Mouse (Mus musculus): Measurements from ENCODE around the gene Lrrc8d. TPM values are rescaled to one million over a fixed set of nuclear protein-coding genes. Genes with fewer than 3 reads are reported as not detected.

Gene Lrrc8d
- total and polyA plus RNA-seq, 2 experiments, result 7.0 to 11.6 TPM

- no peak overlapping the region for H3K4me3 ChIP-seq (ENCODE audit: insufficient read depth, low read depth, low read length)
- H3K79me2 ChIP-seq (ENCODE audit: control insufficient read depth, insufficient read depth, low read length), result peaks cover 37% of the 10 kb centered on the region; the same call in 1 of the 2 replicates
- H3K9ac ChIP-seq (ENCODE audit: low read depth, low read length), result no peak overlapping the region
- H3K36me3 ChIP-seq (ENCODE audit: control insufficient read depth, insufficient read depth, low read length), result peaks cover 2% of the 10 kb centered on the region; the same call in 1 of the 2 replicates
- DNase-seq (ENCODE audit: extremely low read depth, low read depth, low spot score), result no peak
- H3K27me3 ChIP-seq (ENCODE audit: control insufficient read depth, insufficient read depth, low read length), result no peaks in the 10 kb centered on the region
- no peak for TF ChIP-seq CTCF (IDR thresholded peaks at IDR 0.05; ENCODE audit: low read depth, low read length)
- TF ChIP-seq POLR2A (IDR thresholded peaks at IDR 0.05; ENCODE audit: extremely low read depth, insufficient read depth, low read length), result no peak
- WGBS, result 67% methylated on average over 6 of the region's 6 CpGs
- H3K4me1 ChIP-seq (ENCODE audit: control insufficient read depth, insufficient read depth, low read length), result peaks cover 3% of the 10 kb centered on the region; the same call in 1 of the 2 replicates
- H3K27ac ChIP-seq (replicated peaks; ENCODE audit: insufficient read depth, low read depth, low read length), result no peak overlapping the region
Measured at GRCm38 (mm10) chr5:105737145-105737544, 37.4 kb downstream of the Lrrc8d start.

- H3K4me3 ChIP-seq (ENCODE audit: insufficient read depth, low read depth, low read length), result no peak overlapping the region
- no peaks in the 10 kb centered on the region for H3K36me3 ChIP-seq (ENCODE audit: control insufficient read depth, insufficient read depth, low read length)
- H3K9ac ChIP-seq (ENCODE audit: low read depth, low read length), result no peak overlapping the region
- WGBS, result 79% methylated on average over 7 of the region's 7 CpGs
- no peak for DNase-seq (ENCODE audit: extremely low read depth, low read depth, low spot score)
- H3K4me1 ChIP-seq (ENCODE audit: control insufficient read depth, insufficient read depth, low read length), result peaks cover 19% of the 10 kb centered on the region
- no peak overlapping the region for H3K27ac ChIP-seq (replicated peaks; ENCODE audit: insufficient read depth, low read depth, low read length)
- TF ChIP-seq CTCF (IDR thresholded peaks at IDR 0.05; ENCODE audit: low read depth, low read length), result no peak
- TF ChIP-seq POLR2A (IDR thresholded peaks at IDR 0.05; ENCODE audit: extremely low read depth, insufficient read depth, low read length), result no peak
- no peaks in the 10 kb centered on the region for H3K27me3 ChIP-seq (ENCODE audit: control insufficient read depth, insufficient read depth, low read length)
- H3K79me2 ChIP-seq (ENCODE audit: control insufficient read depth, insufficient read depth, low read length), result peaks cover 45% of the 10 kb centered on the region
Measured at GRCm38 (mm10) chr5:105740437-105740836, 40.7 kb downstream of the Lrrc8d start.

GRCm38 (mm10) chr5:105742641-105743040 lies 42.9 kb downstream of the Lrrc8d start:
- H3K79me2 ChIP-seq (ENCODE audit: control insufficient read depth, insufficient read depth, low read length), result peaks cover 45% of the 10 kb centered on the region
- no peaks in the 10 kb centered on the region for H3K27me3 ChIP-seq (ENCODE audit: control insufficient read depth, insufficient read depth, low read length)
- no peak for TF ChIP-seq POLR2A (IDR thresholded peaks at IDR 0.05; ENCODE audit: extremely low read depth, insufficient read depth, low read length)
- TF ChIP-seq CTCF (IDR thresholded peaks at IDR 0.05; ENCODE audit: low read depth, low read length), result no peak
- peak; percentile 94 for DNase-seq (ENCODE audit: extremely low read depth, low read depth, low spot score)
- H3K36me3 ChIP-seq (ENCODE audit: control insufficient read depth, insufficient read depth, low read length), result no peaks in the 10 kb centered on the region
- WGBS, result 6% methylated on average over 5 of the region's 5 CpGs
- H3K4me1 ChIP-seq (ENCODE audit: control insufficient read depth, insufficient read depth, low read length), result peaks cover 26% of the 10 kb centered on the region
- peak overlapping the region; percentile 31; the same call in 1 of the 2 replicates for H3K4me3 ChIP-seq (ENCODE audit: insufficient read depth, low read depth, low read length)
- peak overlapping the region; percentile 59 for H3K9ac ChIP-seq (ENCODE audit: low read depth, low read length)
- peak overlapping the region; percentile 80 for H3K27ac ChIP-seq (replicated peaks; ENCODE audit: insufficient read depth, low read depth, low read length)

GRCm38 (mm10) chr5:105745324-105745723 lies 45.6 kb downstream of the Lrrc8d start:
- H3K27me3 ChIP-seq (ENCODE audit: control insufficient read depth, insufficient read depth, low read length), result no peaks in the 10 kb centered on the region

GRCm38 (mm10) chr5:105745927-105746454 lies 46.2 kb downstream of the Lrrc8d start:
- TF ChIP-seq CTCF (IDR thresholded peaks at IDR 0.05; ENCODE audit: low read depth, low read length) (no peak), POLR2A (IDR thresholded peaks at IDR 0.05; ENCODE audit: extremely low read depth, insufficient read depth, low read length) (no peak)
- Histone ChIP-seq H3K4me1 (ENCODE audit: control insufficient read depth, insufficient read depth, low read length) (peaks cover 26% of the 10 kb centered on the region), H3K9ac (ENCODE audit: low read depth, low read length) (no peak overlapping the region), H3K27me3 (ENCODE audit: control insufficient read depth, insufficient read depth, low read length) (no peaks in the 10 kb centered on the region), H3K27ac (replicated peaks; ENCODE audit: insufficient read depth, low read depth, low read length) (no peak overlapping the region), H3K79me2 (ENCODE audit: control insufficient read depth, insufficient read depth, low read length) (peaks cover 40% of the 10 kb centered on the region), H3K4me3 (ENCODE audit: insufficient read depth, low read depth, low read length) (no peak overlapping the region), H3K36me3 (ENCODE audit: control insufficient read depth, insufficient read depth, low read length) (no peaks in the 10 kb centered on the region)
- 77% methylated on average over 5 of the region's 5 CpGs for WGBS
- no peak for DNase-seq (ENCODE audit: extremely low read depth, low read depth, low spot score)

More at GRCm38 (mm10) chr5:105745324-105745723, 45.6 kb downstream of the Lrrc8d start:
- Histone ChIP-seq H3K79me2 (ENCODE audit: control insufficient read depth, insufficient read depth, low read length) (peaks cover 41% of the 10 kb centered on the region), H3K36me3 (ENCODE audit: control insufficient read depth, insufficient read depth, low read length) (no peaks in the 10 kb centered on the region), H3K27ac (replicated peaks; ENCODE audit: insufficient read depth, low read depth, low read length) (0 out of 2 replicates have a peak overlapping the region, but pooled peaks have one; percentile 24), H3K4me3 (ENCODE audit: insufficient read depth, low read depth, low read length) (no peak overlapping the region), H3K4me1 (ENCODE audit: control insufficient read depth, insufficient read depth, low read length) (peaks cover 26% of the 10 kb centered on the region), H3K9ac (ENCODE audit: low read depth, low read length) (no peak overlapping the region)
- 65% methylated on average over 11 of the region's 11 CpGs for WGBS
- DNase-seq (ENCODE audit: extremely low read depth, low read depth, low spot score), result peak; percentile 21
- TF ChIP-seq POLR2A (IDR thresholded peaks at IDR 0.05; ENCODE audit: extremely low read depth, insufficient read depth, low read length), result no peak
- TF ChIP-seq CTCF (IDR thresholded peaks at IDR 0.05; ENCODE audit: low read depth, low read length), result no peak

- Histone ChIP-seq H3K27ac (replicated peaks; ENCODE audit: insufficient read depth, low read depth, low read length) (peak overlapping the region; percentile 76), H3K4me3 (ENCODE audit: insufficient read depth, low read depth, low read length) (no peak overlapping the region), H3K36me3 (ENCODE audit: control insufficient read depth, insufficient read depth, low read length) (no peaks in the 10 kb centered on the region), H3K79me2 (ENCODE audit: control insufficient read depth, insufficient read depth, low read length) (peaks cover 19% of the 10 kb centered on the region; the same call in 1 of the 2 replicates), H3K27me3 (ENCODE audit: control insufficient read depth, insufficient read depth, low read length) (no peaks in the 10 kb centered on the region), H3K4me1 (ENCODE audit: control insufficient read depth, insufficient read depth, low read length) (peaks cover 29% of the 10 kb centered on the region), H3K9ac (ENCODE audit: low read depth, low read length) (no peak overlapping the region)
- DNase-seq (ENCODE audit: extremely low read depth, low read depth, low spot score), result no peak
- 47% methylated on average over 8 of the region's 8 CpGs for WGBS
- TF ChIP-seq CTCF (IDR thresholded peaks at IDR 0.05; ENCODE audit: low read depth, low read length) (no peak), POLR2A (IDR thresholded peaks at IDR 0.05; ENCODE audit: extremely low read depth, insufficient read depth, low read length) (no peak)
Measured at GRCm38 (mm10) chr5:105754803-105755202, 55.0 kb downstream of the Lrrc8d start.
